Mouse (Mus musculus): ENCODE measurements around the gene Tcstv1. TPM values are rescaled to one million over a fixed set of nuclear protein-coding genes. Genes with fewer than 3 reads are reported as not detected.
"Not testable (repeated sequence)": the region's sequence is repeated elsewhere in the genome, so short reads cannot be mapped to it uniquely, and the experiment has no call there.

The Tcstv1 gene
- not detected in 2 replicates for polyA plus RNA-seq (2015; fragmentation: Nextera tagmentation; extraction: Ambion mirVana)

- H3K4me3 ChIP-seq (replicated peaks); H3K9me3 ChIP-seq; H3K4me1 ChIP-seq; H3K27me3 ChIP-seq (replicated peaks); H3K27ac ChIP-seq; H3K9ac ChIP-seq; H3K36me3 ChIP-seq; ATAC-seq (ENCODE audit: insufficient read depth, low FRiP score, low read depth); H3K4me2 ChIP-seq: not testable (repeated sequence)
- WGBS: 69% methylated on average over 3 of the region's 3 CpGs
These were observed at the start of gene Tcstv1 for GRCm38 (mm10) chr13:119894685-119895084. Gene Tcstv1 (minus strand): TSS chr13:119894785.

- not testable (repeated sequence) for H3K9me3 ChIP-seq; H3K27ac ChIP-seq; H3K4me3 ChIP-seq (replicated peaks); H3K27me3 ChIP-seq (replicated peaks); H3K36me3 ChIP-seq; H3K4me2 ChIP-seq; ATAC-seq (ENCODE audit: insufficient read depth, low FRiP score, low read depth); H3K9ac ChIP-seq; H3K4me1 ChIP-seq
- no CpG with 5 or more reads among the region's 5 CpGs for WGBS
These were observed 34.6 kb upstream of the Tcstv1 start, which contains the start of gene Gm21761 for GRCm38 (mm10) chr13:119929172-119929571. Gene Gm21761 (minus strand): TSS chr13:119929272.

DNA sequence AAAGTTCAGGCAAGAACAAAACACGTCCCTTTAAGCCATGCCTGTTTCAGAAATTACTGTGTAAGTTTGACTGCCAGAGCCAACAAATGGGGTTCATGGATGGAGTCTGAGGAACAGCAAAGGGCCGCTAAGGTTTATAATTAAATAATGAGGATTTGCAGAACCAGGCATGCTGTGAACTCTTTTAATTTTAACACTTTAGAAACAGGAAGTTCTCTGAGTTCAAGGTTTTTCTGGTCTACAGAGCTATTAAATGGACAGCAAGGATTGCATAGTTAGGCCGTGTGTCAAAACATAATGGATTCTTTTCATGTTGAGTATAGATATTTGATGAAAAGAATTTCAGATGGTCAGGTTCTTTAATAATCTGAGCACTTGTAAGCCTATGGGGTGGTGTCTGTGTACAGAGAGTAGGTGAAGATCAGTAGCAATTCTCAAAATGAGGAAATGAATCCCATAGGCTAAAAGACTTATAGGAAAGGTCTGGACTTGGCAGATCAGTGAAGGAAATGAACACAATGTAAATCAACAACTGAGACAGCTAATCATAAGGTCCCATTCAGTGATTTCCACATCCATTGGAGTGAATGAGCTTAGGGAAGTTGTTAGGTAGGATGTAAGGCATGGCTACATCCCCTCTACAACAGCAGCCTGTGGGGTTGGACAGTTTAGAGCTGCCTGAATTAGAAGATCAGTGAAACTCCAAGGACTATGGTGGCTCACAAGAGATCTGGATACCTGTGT lies 30.2 kb upstream of the Tcstv1 start:
- H3K4me3 ChIP-seq (replicated peaks); H3K9ac ChIP-seq; H3K27ac ChIP-seq; H3K4me2 ChIP-seq; H3K27me3 ChIP-seq (replicated peaks); H3K9me3 ChIP-seq; H3K4me1 ChIP-seq; ATAC-seq (ENCODE audit: insufficient read depth, low FRiP score, low read depth); H3K36me3 ChIP-seq: not testable (repeated sequence)
- 70% methylated on average over 3 of the region's 3 CpGs for WGBS

GRCm38 (mm10) chr13:119916966-119917722 lies 22.6 kb upstream of the Tcstv1 start:
- 76% methylated on average over 4 of the region's 5 CpGs for WGBS
- not testable (repeated sequence) for H3K4me2 ChIP-seq; H3K9me3 ChIP-seq; H3K27me3 ChIP-seq (replicated peaks); H3K36me3 ChIP-seq; H3K27ac ChIP-seq; H3K9ac ChIP-seq; H3K4me3 ChIP-seq (replicated peaks); ATAC-seq (ENCODE audit: insufficient read depth, low FRiP score, low read depth); H3K4me1 ChIP-seq

GRCm38 (mm10) chr13:119916449-119916848 lies 21.9 kb upstream of the Tcstv1 start:
- not testable (repeated sequence) for H3K27ac ChIP-seq; H3K4me2 ChIP-seq; H3K4me3 ChIP-seq (replicated peaks); H3K9me3 ChIP-seq; H3K9ac ChIP-seq; H3K36me3 ChIP-seq; ATAC-seq (ENCODE audit: insufficient read depth, low FRiP score, low read depth); H3K4me1 ChIP-seq; H3K27me3 ChIP-seq (replicated peaks)
- WGBS: 61% methylated on average over 2 of the region's 2 CpGs

- WGBS: 50% methylated on average over 5 of the region's 5 CpGs
- H3K4me3 ChIP-seq (replicated peaks); H3K4me2 ChIP-seq; ATAC-seq (ENCODE audit: insufficient read depth, low FRiP score, low read depth); H3K9ac ChIP-seq; H3K27ac ChIP-seq; H3K4me1 ChIP-seq; H3K27me3 ChIP-seq (replicated peaks); H3K36me3 ChIP-seq; H3K9me3 ChIP-seq: not testable (repeated sequence)
These were observed 4.0 kb upstream of the Tcstv1 start for GRCm38 (mm10) chr13:119898549-119898948.

DNA sequence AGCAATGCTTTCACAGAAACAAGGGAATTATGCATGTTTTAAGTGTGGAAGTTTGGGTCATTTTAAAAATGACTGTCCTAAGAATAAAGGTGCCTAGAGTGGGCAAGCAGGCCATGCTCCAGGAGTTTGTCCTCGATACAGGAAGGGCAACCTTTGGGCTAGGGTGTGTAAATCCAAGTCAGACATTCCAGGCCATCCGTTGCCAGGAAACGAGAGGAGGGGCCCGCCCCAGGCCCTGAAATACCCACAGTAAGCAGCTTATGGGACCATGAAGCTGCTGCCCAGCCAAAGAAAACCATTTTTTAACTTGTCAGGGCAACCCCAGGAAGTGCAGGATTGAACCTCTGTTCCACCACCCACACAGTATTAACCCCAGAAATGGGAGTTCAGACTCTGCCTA lies 7.7 kb downstream of the Tcstv1 start:
- not testable (repeated sequence) for H3K27me3 ChIP-seq (replicated peaks); H3K9me3 ChIP-seq; H3K4me3 ChIP-seq (replicated peaks); ATAC-seq (ENCODE audit: insufficient read depth, low FRiP score, low read depth); H3K36me3 ChIP-seq; H3K4me1 ChIP-seq; H3K4me2 ChIP-seq; H3K9ac ChIP-seq; H3K27ac ChIP-seq
- 40% methylated on average over 4 of the region's 4 CpGs for WGBS

DNA sequence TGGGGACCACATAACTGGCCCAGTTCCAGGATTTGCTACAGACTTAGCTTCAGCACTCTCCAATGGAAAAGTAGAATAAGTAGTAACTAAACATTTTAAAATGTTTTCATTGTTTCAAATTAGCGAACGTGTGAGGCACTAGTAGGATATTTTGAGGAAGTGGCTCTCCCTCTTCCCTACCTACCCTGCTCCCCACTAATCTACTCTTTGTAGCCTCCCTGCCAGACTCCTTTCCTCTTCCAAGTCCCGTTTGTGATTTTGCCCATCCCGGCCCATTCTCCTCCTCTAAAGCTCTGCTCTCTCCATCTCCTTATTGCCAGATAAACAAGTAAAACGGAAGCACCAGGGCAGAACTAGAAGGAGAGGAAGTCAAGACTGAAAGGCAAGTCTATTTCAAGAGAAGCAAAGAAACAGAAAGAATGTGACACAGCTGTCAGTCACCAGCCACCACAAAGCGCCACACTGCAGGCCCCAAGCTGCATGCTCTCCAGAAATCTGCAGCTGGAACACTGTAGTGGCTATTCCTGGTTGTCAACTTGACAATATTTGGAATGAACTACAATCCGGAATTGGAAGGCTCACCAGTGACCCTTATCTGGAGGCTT lies 30.1 kb downstream of the Tcstv1 start:
- not testable (repeated sequence) for H3K27ac ChIP-seq; ATAC-seq (ENCODE audit: insufficient read depth, low FRiP score, low read depth); H3K4me2 ChIP-seq; H3K4me3 ChIP-seq (replicated peaks); H3K27me3 ChIP-seq (replicated peaks); H3K9ac ChIP-seq; H3K36me3 ChIP-seq; H3K4me1 ChIP-seq; H3K9me3 ChIP-seq
- WGBS: 64% methylated on average over 6 of the region's 7 CpGs

DNA sequence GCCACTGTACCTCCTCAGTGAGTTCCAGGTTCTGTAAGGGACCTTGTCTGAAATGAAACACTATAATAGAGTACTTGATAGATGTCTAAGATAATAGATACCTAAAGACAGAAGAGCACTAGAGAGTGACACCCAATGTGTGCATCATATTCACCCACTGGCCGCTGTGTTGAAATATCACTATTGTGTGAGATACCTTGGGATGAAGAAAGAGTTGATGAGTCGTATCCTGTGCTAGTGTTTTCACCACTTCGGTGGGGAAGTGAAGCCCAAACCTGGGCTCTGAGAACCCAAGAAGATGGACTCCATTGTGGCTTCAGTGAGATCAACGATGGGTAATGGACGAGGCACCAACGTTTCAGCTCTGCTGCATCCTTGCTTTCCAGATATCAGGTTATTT lies 32.2 kb downstream of the Tcstv1 start:
- ATAC-seq (ENCODE audit: insufficient read depth, low FRiP score, low read depth); H3K4me2 ChIP-seq; H3K36me3 ChIP-seq; H3K9me3 ChIP-seq; H3K27me3 ChIP-seq (replicated peaks); H3K27ac ChIP-seq; H3K9ac ChIP-seq; H3K4me1 ChIP-seq; H3K4me3 ChIP-seq (replicated peaks): not testable (repeated sequence)
- no CpG with 5 or more reads among the region's 6 CpGs for WGBS

Other genes starting within 250 kb of the Tcstv1 start
- gene Hmgcs1, start 204.4 kb downstream of the Tcstv1 start, polyA plus RNA-seq (2015; fragmentation: Nextera tagmentation; extraction: Ambion mirVana): 183 and 196 TPM in 2 replicates
- gene Nim1k, start 138.9 kb downstream of the Tcstv1 start, polyA plus RNA-seq (2015; fragmentation: Nextera tagmentation; extraction: Ambion mirVana): 0.67 and 0.71 TPM in 2 replicates
- gene Zfp131, start 103.9 kb downstream of the Tcstv1 start, polyA plus RNA-seq (2015; fragmentation: Nextera tagmentation; extraction: Ambion mirVana): 32.4 TPM in 2 replicates
- not detected in 2 replicates for gene AF067063, start 64.6 kb downstream of the Tcstv1 start, polyA plus RNA-seq (2015; fragmentation: Nextera tagmentation; extraction: Ambion mirVana)
- not detected in 2 replicates for gene D13Ertd608e, start 58.8 kb downstream of the Tcstv1 start, polyA plus RNA-seq (2015; fragmentation: Nextera tagmentation; extraction: Ambion mirVana)
- not detected in 2 replicates for gene Gm21761, start 34.5 kb upstream of the Tcstv1 start, polyA plus RNA-seq (2015; fragmentation: Nextera tagmentation; extraction: Ambion mirVana)
- not detected in 2 replicates for gene B020031M17Rik, start 56.0 kb upstream of the Tcstv1 start, polyA plus RNA-seq (2015; fragmentation: Nextera tagmentation; extraction: Ambion mirVana)
- not detected in 2 replicates for gene Gm36079, start 132.2 kb upstream of the Tcstv1 start, polyA plus RNA-seq (2015; fragmentation: Nextera tagmentation; extraction: Ambion mirVana)
- 0.18 TPM in 1 of 2 replicates, not detected in the other for gene Gm21188, start 157.4 kb upstream of the Tcstv1 start, polyA plus RNA-seq (2015; fragmentation: Nextera tagmentation; extraction: Ambion mirVana)
- not detected in 2 replicates for gene Gm20767, start 245.5 kb upstream of the Tcstv1 start, polyA plus RNA-seq (2015; fragmentation: Nextera tagmentation; extraction: Ambion mirVana)

Measured in stomach, embryonic 15.5 days (tissue).